Mouse (Mus musculus): ENCODE data around the gene Ces1a. TPM values are rescaled to one million over a fixed set of nuclear protein-coding genes. Genes with fewer than 3 reads are reported as not detected.

Gene Ces1a
- polyA plus RNA-seq, 1 experiment, result 0.08 TPM

GRCm38 (mm10) chr8:93048510-93049416 lies 771 bp upstream of the Ces1a start:
- no peak overlapping the region for H3K27ac ChIP-seq (ENCODE audit: insufficient read depth, low read length)
- TF ChIP-seq POLR2A (IDR thresholded peaks at IDR 0.05; ENCODE audit: extremely low read depth, insufficient read depth, low read length) (no peak), CTCF (IDR thresholded peaks at IDR 0.05; ENCODE audit: extremely low read depth, insufficient read depth, low read length) (no peak)
- no peak overlapping the region for H3K4me3 ChIP-seq (ENCODE audit: insufficient read depth, low read length)
- H3K4me1 ChIP-seq (ENCODE audit: control insufficient read depth, insufficient read depth, low read length), result 0 out of 2 replicates have a peak, but pooled peaks cover 1% of the 10 kb centered on the region

- Histone ChIP-seq H3K4me3 (ENCODE audit: insufficient read depth, low read length) (no peak overlapping the region), H3K27ac (ENCODE audit: insufficient read depth, low read length) (no peak overlapping the region), H3K4me1 (ENCODE audit: control insufficient read depth, insufficient read depth, low read length) (no peaks in the 10 kb centered on the region; the same call in 1 of the 2 replicates)
- TF ChIP-seq POLR2A (IDR thresholded peaks at IDR 0.05; ENCODE audit: extremely low read depth, insufficient read depth, low read length) (no peak), CTCF (IDR thresholded peaks at IDR 0.05; ENCODE audit: extremely low read depth, insufficient read depth, low read length) (no peak)
Observed at GRCm38 (mm10) chr8:93043083-93043482, 4.9 kb downstream of the Ces1a start.

GRCm38 (mm10) chr8:93040776-93041567 lies 7.0 kb downstream of the Ces1a start:
- TF ChIP-seq CTCF (IDR thresholded peaks at IDR 0.05; ENCODE audit: extremely low read depth, insufficient read depth, low read length) (no peak), POLR2A (IDR thresholded peaks at IDR 0.05; ENCODE audit: extremely low read depth, insufficient read depth, low read length) (no peak)
- Histone ChIP-seq H3K4me1 (ENCODE audit: control insufficient read depth, insufficient read depth, low read length) (no peaks in the 10 kb centered on the region; the same call in 1 of the 2 replicates), H3K4me3 (ENCODE audit: insufficient read depth, low read length) (no peak overlapping the region), H3K27ac (ENCODE audit: insufficient read depth, low read length) (no peak overlapping the region)

GRCm38 (mm10) chr8:93040256-93040655 lies 7.7 kb downstream of the Ces1a start:
- Histone ChIP-seq H3K4me3 (ENCODE audit: insufficient read depth, low read length) (no peak overlapping the region), H3K4me1 (ENCODE audit: control insufficient read depth, insufficient read depth, low read length) (no peaks in the 10 kb centered on the region; the same call in 1 of the 2 replicates), H3K27ac (ENCODE audit: insufficient read depth, low read length) (no peak overlapping the region)
- TF ChIP-seq POLR2A (IDR thresholded peaks at IDR 0.05; ENCODE audit: extremely low read depth, insufficient read depth, low read length) (no peak), CTCF (IDR thresholded peaks at IDR 0.05; ENCODE audit: extremely low read depth, insufficient read depth, low read length) (no peak)

GRCm38 (mm10) chr8:93038831-93039230 lies 9.2 kb downstream of the Ces1a start:
- Histone ChIP-seq H3K4me3 (ENCODE audit: insufficient read depth, low read length) (no peak overlapping the region), H3K27ac (ENCODE audit: insufficient read depth, low read length) (no peak overlapping the region), H3K4me1 (ENCODE audit: control insufficient read depth, insufficient read depth, low read length) (no peaks in the 10 kb centered on the region; the same call in 1 of the 2 replicates)
- TF ChIP-seq POLR2A (IDR thresholded peaks at IDR 0.05; ENCODE audit: extremely low read depth, insufficient read depth, low read length) (no peak), CTCF (IDR thresholded peaks at IDR 0.05; ENCODE audit: extremely low read depth, insufficient read depth, low read length) (no peak)

- TF ChIP-seq POLR2A (IDR thresholded peaks at IDR 0.05; ENCODE audit: extremely low read depth, insufficient read depth, low read length) (no peak), CTCF (IDR thresholded peaks at IDR 0.05; ENCODE audit: extremely low read depth, insufficient read depth, low read length) (no peak)
- H3K4me3 ChIP-seq (ENCODE audit: insufficient read depth, low read length), result no peak overlapping the region
- no peaks in the 10 kb centered on the region; the same call in 1 of the 2 replicates for H3K4me1 ChIP-seq (ENCODE audit: control insufficient read depth, insufficient read depth, low read length)
- H3K27ac ChIP-seq (ENCODE audit: insufficient read depth, low read length), result no peak overlapping the region
Observed at GRCm38 (mm10) chr8:93030664-93031063, 17.3 kb downstream of the Ces1a start.

GRCm38 (mm10) chr8:93021738-93022137 lies 26.3 kb downstream of the Ces1a start:
- Histone ChIP-seq H3K27ac (ENCODE audit: insufficient read depth, low read length) (no peak overlapping the region), H3K4me1 (ENCODE audit: control insufficient read depth, insufficient read depth, low read length) (no peaks in the 10 kb centered on the region; the same call in 1 of the 2 replicates), H3K4me3 (ENCODE audit: insufficient read depth, low read length) (no peak overlapping the region)
- TF ChIP-seq POLR2A (IDR thresholded peaks at IDR 0.05; ENCODE audit: extremely low read depth, insufficient read depth, low read length) (no peak), CTCF (IDR thresholded peaks at IDR 0.05; ENCODE audit: extremely low read depth, insufficient read depth, low read length) (peak; percentile 8; the same call in 1 of the 2 replicates)

- Histone ChIP-seq H3K27ac (ENCODE audit: insufficient read depth, low read length) (no peak overlapping the region), H3K4me3 (ENCODE audit: insufficient read depth, low read length) (no peak overlapping the region), H3K4me1 (ENCODE audit: control insufficient read depth, insufficient read depth, low read length) (no peaks in the 10 kb centered on the region)
- TF ChIP-seq CTCF (IDR thresholded peaks at IDR 0.05; ENCODE audit: extremely low read depth, insufficient read depth, low read length), result no peak
- TF ChIP-seq POLR2A (IDR thresholded peaks at IDR 0.05; ENCODE audit: extremely low read depth, insufficient read depth, low read length), result no peak
Observed at GRCm38 (mm10) chr8:93014300-93014699, 33.7 kb downstream of the Ces1a start.

GRCm38 (mm10) chr8:93012226-93012625 lies 35.8 kb downstream of the Ces1a start:
- Histone ChIP-seq H3K4me3 (ENCODE audit: insufficient read depth, low read length) (no peak overlapping the region), H3K27ac (ENCODE audit: insufficient read depth, low read length) (no peak overlapping the region), H3K4me1 (ENCODE audit: control insufficient read depth, insufficient read depth, low read length) (no peaks in the 10 kb centered on the region)
- TF ChIP-seq CTCF (IDR thresholded peaks at IDR 0.05; ENCODE audit: extremely low read depth, insufficient read depth, low read length) (peak; percentile 13; the same call in 1 of the 2 replicates), POLR2A (IDR thresholded peaks at IDR 0.05; ENCODE audit: extremely low read depth, insufficient read depth, low read length) (no peak)
